ENCODE assay signal across 11 mouse cellular contexts in genomic region chr3:107537504-107537889, GRCm38 (mm10). TPM values are rescaled to one million over a fixed set of nuclear protein-coding genes. Genes with fewer than 3 reads are reported as not detected.
DNase-seq lines count a peak whose midpoint lies in the region; ATAC-seq and TF ChIP-seq lines count a peak whose summit lies in the region.
"Had no signal": no experiment of that assay in that cellular context is flagged by ENCODE, and none has a peak within 500 bp of the region (broad histone marks: within the 10 kb centered on the region; RNA-seq: fewer than 3 reads in every experiment).

No protein-coding gene starts in this region.

- DNase-seq in heart, embryonic 10.5 days (ENCODE audit: low spot score): no peak
- DNase-seq in heart, postnatal 10 days: no peak
- DNase-seq in hindbrain, embryonic 10.5 days (ENCODE audit: low spot score): no peak
- no peak for DNase-seq in midbrain, embryonic 11.5 days (ENCODE audit: low spot score, missing footprints)
- no peak for DNase-seq in B cell, adult 2 months
- no peak for DNase-seq in gastrocnemius, postnatal 14 days

- peak; percentile 55; the same call in 1 of the 2 replicates for ATAC-seq in midbrain, embryonic 11.5 days (ENCODE audit: low FRiP score)
- ATAC-seq in liver, embryonic 12.5 days: no peak

- intact Hi-C loops in heart, postnatal 10 days (cut with DNase I): no loop called here
- intact Hi-C loops in gastrocnemius, postnatal 14 days (cut with DNase I; ENCODE audit: low total_unique reads): no loop called here

- H3K27me3 ChIP-seq in heart, embryonic 10.5 days (ENCODE audit: insufficient read depth, poor library complexity, severe bottlenecking): peaks cover 68% of the 10 kb centered on the region
- peaks cover 33% of the 10 kb centered on the region for H3K27me3 ChIP-seq in hindbrain, embryonic 10.5 days (ENCODE audit: insufficient read depth, poor library complexity, severe bottlenecking)
- H3K27me3 ChIP-seq in midbrain, embryonic 11.5 days (ENCODE audit: control insufficient read depth, insufficient read depth, low read length): peaks cover 4% of the 10 kb centered on the region; the same call in 1 of the 2 replicates
- peaks cover 38% of the 10 kb centered on the region for H3K27me3 ChIP-seq in liver, embryonic 12.5 days (replicated peaks)

- 25% methylated on average over 8 of the region's 8 CpGs for WGBS in heart, embryonic 10.5 days
- 31% methylated on average over 8 of the region's 8 CpGs for WGBS in hindbrain, embryonic 10.5 days
- 28% methylated on average over 8 of the region's 8 CpGs for WGBS in midbrain, embryonic 11.5 days
- 32% methylated on average over 8 of the region's 8 CpGs for WGBS in liver, embryonic 12.5 days (ENCODE audit: insufficient replicate concordance)

- H3K36me3 ChIP-seq in heart, embryonic 10.5 days: no peaks in the 10 kb centered on the region
- no peaks in the 10 kb centered on the region for H3K36me3 ChIP-seq in hindbrain, embryonic 10.5 days
- no peaks in the 10 kb centered on the region for H3K36me3 ChIP-seq in midbrain, embryonic 11.5 days (ENCODE audit: control insufficient read depth, insufficient read depth, low read length)
- no peaks in the 10 kb centered on the region for H3K36me3 ChIP-seq in liver, embryonic 12.5 days

- TF ChIP-seq CTCF in cortical plate, adult 2 months (IDR thresholded peaks at IDR 0.05; ENCODE audit: extremely low read depth, insufficient read depth, low read length): no peak

- peaks cover 11% of the 10 kb centered on the region for H3K4me1 ChIP-seq in heart, embryonic 10.5 days
- peaks cover 5% of the 10 kb centered on the region for H3K4me1 ChIP-seq in cortical plate, adult 2 months (ENCODE audit: control insufficient read depth, insufficient read depth, low read length)
- H3K4me1 ChIP-seq in hindbrain, embryonic 10.5 days (replicated peaks): peaks cover 11% of the 10 kb centered on the region
- no peaks in the 10 kb centered on the region for H3K4me1 ChIP-seq in midbrain, embryonic 11.5 days (ENCODE audit: control insufficient read depth, insufficient read depth, low read length)
- no peaks in the 10 kb centered on the region for H3K4me1 ChIP-seq in liver, embryonic 12.5 days

- no peaks in the 10 kb centered on the region for H3K9me3 ChIP-seq in heart, embryonic 10.5 days
- no peaks in the 10 kb centered on the region for H3K9me3 ChIP-seq in hindbrain, embryonic 10.5 days
- H3K9me3 ChIP-seq in midbrain, embryonic 11.5 days (ENCODE audit: control insufficient read depth, low read length): no peaks in the 10 kb centered on the region
- no peaks in the 10 kb centered on the region for H3K9me3 ChIP-seq in liver, embryonic 12.5 days (replicated peaks)

- peak overlapping the region; percentile 37; the same call in 1 of the 2 replicates for H3K4me2 ChIP-seq in midbrain, embryonic 11.5 days
- no peak overlapping the region for H3K4me2 ChIP-seq in liver, embryonic 12.5 days

- peak overlapping the region; percentile 56; the same call in 1 of the 2 replicates for H3K27ac ChIP-seq in heart, embryonic 10.5 days
- peak overlapping the region; percentile 21 for H3K27ac ChIP-seq in cortical plate, adult 2 months (ENCODE audit: insufficient read depth, low read length)
- peak overlapping the region; percentile 66; the same call in 1 of the 2 replicates for H3K27ac ChIP-seq in hindbrain, embryonic 10.5 days
- H3K27ac ChIP-seq in midbrain, embryonic 11.5 days (ENCODE audit: low read depth, low read length): no peak overlapping the region
- no peak overlapping the region for H3K27ac ChIP-seq in liver, embryonic 12.5 days

- H3K9ac ChIP-seq in midbrain, embryonic 11.5 days (ENCODE audit: low read length): no peak overlapping the region
- no peak overlapping the region for H3K9ac ChIP-seq in liver, embryonic 12.5 days

- H3K4me3 ChIP-seq in heart, embryonic 10.5 days: peak overlapping the region; percentile 48
- no peak overlapping the region for H3K4me3 ChIP-seq in cortical plate, adult 2 months (ENCODE audit: insufficient read depth, low read length)
- peak overlapping the region; percentile 38; the same call in 1 of the 2 replicates for H3K4me3 ChIP-seq in hindbrain, embryonic 10.5 days
- H3K4me3 ChIP-seq in midbrain, embryonic 11.5 days (ENCODE audit: low read depth, low read length): no peak overlapping the region
- no peak overlapping the region for H3K4me3 ChIP-seq in liver, embryonic 12.5 days

- no peak for TF ChIP-seq POLR2A in cortical plate, adult 2 months (IDR thresholded peaks at IDR 0.05; ENCODE audit: extremely low read depth, insufficient read depth, low read length)

RNA-seq across cellular contexts. Expression of gene Ubl4b, which starts 17.4 kb away (rescaled TPM):
- polyA plus RNA-seq in heart, embryonic 10.5 days (2016; fragmentation: Nextera tagmentation; extraction: Ambion mirVana): 0.15 TPM in 1 of 2 replicates, not detected in the other
- total RNA-seq in heart, postnatal 10 days (2021): not detected
- 0.08 TPM in 1 of 2 replicates, not detected in the other for polyA plus RNA-seq in cortical plate, adult 2 months (2012; rRNA removed)
- polyA plus RNA-seq in hindbrain, embryonic 10.5 days (2016; fragmentation: Nextera tagmentation; extraction: Ambion mirVana): not detected in 2 replicates
- polyA plus RNA-seq in midbrain, embryonic 11.5 days (2014; fragmentation: Nextera tagmentation; extraction: Ambion mirVana): not detected in 2 replicates
- not detected in 2 replicates for polyA plus RNA-seq in liver, embryonic 12.5 days (2016; fragmentation: Nextera tagmentation; extraction: Ambion mirVana)
- total RNA-seq in gastrocnemius, postnatal 14 days (2021): not detected
- total RNA-seq: gastrocnemius, postnatal 10 days had no signal
- polyA plus RNA-seq: C2C12; spleen, adult 2 months had no signal

RNA-seq across cellular contexts. Expression of gene Slc6a17, which starts 19.7 kb away (rescaled TPM):
- 3.0 and 3.8 TPM in 2 replicates for polyA plus RNA-seq in heart, embryonic 10.5 days (2016; fragmentation: Nextera tagmentation; extraction: Ambion mirVana)
- 1 to 10 TPM; 1.3 to 1.4 TPM for total RNA-seq in heart, postnatal 10 days (2021)
- polyA plus RNA-seq in cortical plate, adult 2 months (2012; rRNA removed): 238 and 251 TPM in 2 replicates
- polyA plus RNA-seq in hindbrain, embryonic 10.5 days (2016; fragmentation: Nextera tagmentation; extraction: Ambion mirVana): 2.7 and 3.2 TPM in 2 replicates
- polyA plus RNA-seq in midbrain, embryonic 11.5 days (2014; fragmentation: Nextera tagmentation; extraction: Ambion mirVana): 1.8 and 1.9 TPM in 2 replicates
- 0.42 and 0.61 TPM in 2 replicates for polyA plus RNA-seq in liver, embryonic 12.5 days (2016; fragmentation: Nextera tagmentation; extraction: Ambion mirVana)
- under 1 TPM; 0.55 to 0.60 TPM for total RNA-seq in gastrocnemius, postnatal 14 days (2021)

RNA-seq across cellular contexts. Expression of gene Alx3, which starts 57.3 kb away (rescaled TPM):
- polyA plus RNA-seq in heart, embryonic 10.5 days (2016; fragmentation: Nextera tagmentation; extraction: Ambion mirVana): 2.3 and 13.0 TPM in 2 replicates
- total RNA-seq in heart, postnatal 10 days (2021): under 1 TPM in 1 of 2 experiments, not detected in 1; 0.12 TPM
- 0.89 and 1.4 TPM in 2 replicates for polyA plus RNA-seq in cortical plate, adult 2 months (2012; rRNA removed)
- polyA plus RNA-seq in hindbrain, embryonic 10.5 days (2016; fragmentation: Nextera tagmentation; extraction: Ambion mirVana): 2.7 and 7.1 TPM in 2 replicates
- 2.8 and 3.3 TPM in 2 replicates for polyA plus RNA-seq in midbrain, embryonic 11.5 days (2014; fragmentation: Nextera tagmentation; extraction: Ambion mirVana)
- 0.69 and 0.76 TPM in 2 replicates for polyA plus RNA-seq in liver, embryonic 12.5 days (2016; fragmentation: Nextera tagmentation; extraction: Ambion mirVana)
- total RNA-seq in gastrocnemius, postnatal 14 days (2021): not detected
- total RNA-seq: gastrocnemius, postnatal 10 days had no signal
- polyA plus RNA-seq: C2C12; spleen, adult 2 months had no signal

Comparison
In these comparisons a context has a peak if more than half of its experiments do, and no peak if none do; other contexts are left out.
1. H3K27ac ChIP-seq: peak in heart, embryonic 10.5 days (single experiment), cortical plate, adult 2 months (single experiment) and hindbrain, embryonic 10.5 days (single experiment); none in midbrain, embryonic 11.5 days (single experiment) and liver, embryonic 12.5 days (single experiment).
2. H3K4me3 ChIP-seq: peak in heart, embryonic 10.5 days (single experiment) and hindbrain, embryonic 10.5 days (single experiment); none in cortical plate, adult 2 months (single experiment), midbrain, embryonic 11.5 days (single experiment) and liver, embryonic 12.5 days (single experiment).
3. RNA of gene Slc6a17, which starts 19.7 kb away (polyA plus RNA-seq): 238 to 251 TPM in cortical plate, adult 2 months; 2.7 to 3.2 TPM in hindbrain, embryonic 10.5 days, 3.0 to 3.8 TPM in heart, embryonic 10.5 days, 1.8 to 1.9 TPM in midbrain, embryonic 11.5 days and 0.42 to 0.61 TPM in liver, embryonic 12.5 days; every median in the first group is over 10 times any median in the second.